Mouse (Mus musculus): Measurements from ENCODE around the gene Cd82. TPM values are rescaled to one million over a fixed set of nuclear protein-coding genes. Genes with fewer than 3 reads are reported as not detected.
A peak's percentile ranks its signal among the peaks of the same experiment; 100 is the strongest.

Cd82 gene
- polyA plus RNA-seq, 1 experiment from 2014 or later: 93.5 TPM

GRCm38 (mm10) chr2:93473915-93474314 is 11.0 kb upstream of the Cd82 start:
- no peak overlapping the region for H3K4me2 ChIP-seq (replicated peaks; ENCODE audit: low read depth)
- no peaks in the 10 kb centered on the region for H3K36me3 ChIP-seq (ENCODE audit: control insufficient read depth, insufficient read depth, low read length)
- no peaks in the 10 kb centered on the region for H3K9me3 ChIP-seq (ENCODE audit: control insufficient read depth, low read length)
- H3K4me3 ChIP-seq (ENCODE audit: low read depth, low read length): no peak overlapping the region
- no peak for DNase-seq (ENCODE audit: low spot score)
- H3K27ac ChIP-seq (replicated peaks): no peak overlapping the region
- WGBS: 77% methylated on average over 9 of the region's 9 CpGs
- no peak for TF ChIP-seq EP300 (optimal IDR thresholded peaks at IDR 0.05)
- TF ChIP-seq CTCF (IDR thresholded peaks at IDR 0.05; ENCODE audit: low read depth): no peak
- no peaks in the 10 kb centered on the region for H3K27me3 ChIP-seq (ENCODE audit: control insufficient read depth, insufficient read depth, low read length)
- ATAC-seq (ENCODE audit: low FRiP score, low TSS enrichment): no peak
- H3K4me1 ChIP-seq (replicated peaks; ENCODE audit: control insufficient read depth, insufficient read depth): 0 out of 2 replicates have a peak, but pooled peaks cover 5% of the 10 kb centered on the region
- H3K9ac ChIP-seq (ENCODE audit: low read length): no peak overlapping the region

- peak overlapping the region; percentile 67; the same call in 1 of the 2 replicates for H3K4me2 ChIP-seq (replicated peaks; ENCODE audit: low read depth)
- no peak overlapping the region for H3K4me3 ChIP-seq (ENCODE audit: low read depth, low read length)
- H3K9ac ChIP-seq (ENCODE audit: low read length): no peak overlapping the region
- no peaks in the 10 kb centered on the region for H3K36me3 ChIP-seq (ENCODE audit: control insufficient read depth, insufficient read depth, low read length)
- 0 out of 2 replicates have a peak, but pooled peaks cover 5% of the 10 kb centered on the region for H3K4me1 ChIP-seq (replicated peaks; ENCODE audit: control insufficient read depth, insufficient read depth)
- H3K9me3 ChIP-seq (ENCODE audit: control insufficient read depth, low read length): no peaks in the 10 kb centered on the region
- WGBS: 10% methylated on average over 3 of the region's 3 CpGs
- DNase-seq (ENCODE audit: low spot score): peak; percentile 83
- H3K27ac ChIP-seq (replicated peaks): no peak overlapping the region
- no peak for TF ChIP-seq EP300 (optimal IDR thresholded peaks at IDR 0.05)
- peak; percentile 98 for TF ChIP-seq CTCF (IDR thresholded peaks at IDR 0.05; ENCODE audit: low read depth)
- H3K27me3 ChIP-seq (ENCODE audit: control insufficient read depth, insufficient read depth, low read length): no peaks in the 10 kb centered on the region
- peak; percentile 48 for ATAC-seq (ENCODE audit: low FRiP score, low TSS enrichment)
Measured at GRCm38 (mm10) chr2:93470849-93471576, 8.1 kb upstream of the Cd82 start.

GRCm38 (mm10) chr2:93470127-93470526 is 7.2 kb upstream of the Cd82 start:
- peak overlapping the region; percentile 47 for H3K9ac ChIP-seq (ENCODE audit: low read length)
- peak; percentile 82 for DNase-seq (ENCODE audit: low spot score)
- TF ChIP-seq CTCF (IDR thresholded peaks at IDR 0.05; ENCODE audit: low read depth): peak; percentile 30; the same call in 1 of the 2 replicates
- no peak for TF ChIP-seq EP300 (optimal IDR thresholded peaks at IDR 0.05)
- H3K27me3 ChIP-seq (ENCODE audit: control insufficient read depth, insufficient read depth, low read length): no peaks in the 10 kb centered on the region
- H3K4me2 ChIP-seq (replicated peaks; ENCODE audit: low read depth): peak overlapping the region; percentile 67
- H3K36me3 ChIP-seq (ENCODE audit: control insufficient read depth, insufficient read depth, low read length): no peaks in the 10 kb centered on the region
- no peaks in the 10 kb centered on the region for H3K9me3 ChIP-seq (ENCODE audit: control insufficient read depth, low read length)
- H3K4me1 ChIP-seq (replicated peaks; ENCODE audit: control insufficient read depth, insufficient read depth): 0 out of 2 replicates have a peak, but pooled peaks cover 5% of the 10 kb centered on the region
- 3% methylated on average over 9 of the region's 9 CpGs for WGBS
- peak overlapping the region; percentile 45 for H3K4me3 ChIP-seq (ENCODE audit: low read depth, low read length)
- ATAC-seq (ENCODE audit: low FRiP score, low TSS enrichment): peak; percentile 71; the same call in 1 of the 2 replicates
- H3K27ac ChIP-seq (replicated peaks): 0 out of 2 replicates have a peak overlapping the region, but pooled peaks have one; percentile 8

- Histone ChIP-seq H3K9ac (ENCODE audit: low read length) (no peak overlapping the region), H3K36me3 (ENCODE audit: control insufficient read depth, insufficient read depth, low read length) (no peaks in the 10 kb centered on the region), H3K27ac (replicated peaks) (no peak overlapping the region), H3K9me3 (ENCODE audit: control insufficient read depth, low read length) (no peaks in the 10 kb centered on the region), H3K27me3 (ENCODE audit: control insufficient read depth, insufficient read depth, low read length) (no peaks in the 10 kb centered on the region), H3K4me2 (replicated peaks; ENCODE audit: low read depth) (no peak overlapping the region), H3K4me1 (replicated peaks; ENCODE audit: control insufficient read depth, insufficient read depth) (0 out of 2 replicates have a peak, but pooled peaks cover 5% of the 10 kb centered on the region), H3K4me3 (ENCODE audit: low read depth, low read length) (no peak overlapping the region)
- no peak for TF ChIP-seq EP300 (optimal IDR thresholded peaks at IDR 0.05)
- peak; percentile 76 for TF ChIP-seq CTCF (IDR thresholded peaks at IDR 0.05; ENCODE audit: low read depth)
- ATAC-seq (ENCODE audit: low FRiP score, low TSS enrichment) (no peak), DNase-seq (ENCODE audit: low spot score) (peak; percentile 77)
- 19% methylated on average over 7 of the region's 7 CpGs for WGBS
Measured at GRCm38 (mm10) chr2:93469118-93469517, 6.2 kb upstream of the Cd82 start.

GRCm38 (mm10) chr2:93466314-93466713 is 3.4 kb upstream of the Cd82 start:
- ATAC-seq (ENCODE audit: low FRiP score, low TSS enrichment): no peak
- Histone ChIP-seq H3K27me3 (ENCODE audit: control insufficient read depth, insufficient read depth, low read length) (no peaks in the 10 kb centered on the region), H3K27ac (replicated peaks) (no peak overlapping the region), H3K9ac (ENCODE audit: low read length) (no peak overlapping the region), H3K4me1 (replicated peaks; ENCODE audit: control insufficient read depth, insufficient read depth) (0 out of 2 replicates have a peak, but pooled peaks cover 5% of the 10 kb centered on the region), H3K9me3 (ENCODE audit: control insufficient read depth, low read length) (no peaks in the 10 kb centered on the region), H3K4me2 (replicated peaks; ENCODE audit: low read depth) (no peak overlapping the region), H3K36me3 (ENCODE audit: control insufficient read depth, insufficient read depth, low read length) (no peaks in the 10 kb centered on the region), H3K4me3 (ENCODE audit: low read depth, low read length) (no peak overlapping the region)
- DNase-seq (ENCODE audit: low spot score): no peak
- TF ChIP-seq EP300 (optimal IDR thresholded peaks at IDR 0.05) (no peak), CTCF (IDR thresholded peaks at IDR 0.05; ENCODE audit: low read depth) (no peak)
- WGBS: 80% methylated on average over 3 of the region's 3 CpGs
